ENCODE assay signal across 8 mouse cellular contexts in genomic region chr8:114773461-114774414, GRCm38 (mm10).
DNase-seq lines count a peak whose midpoint lies in the region; ATAC-seq lines count a peak whose summit lies in the region.

No protein-coding gene starts in this region.

- H3K9me3 ChIP-seq in forebrain, embryonic 16.5 days (ENCODE audit: control insufficient read depth, low read length): no peaks in the 10 kb centered on the region

- no peaks in the 10 kb centered on the region for H3K36me3 ChIP-seq in forebrain, embryonic 16.5 days (ENCODE audit: control insufficient read depth, insufficient read depth)

- DNase-seq in urinary bladder, postnatal 10 days (ENCODE audit: low spot score): peak; percentile 45
- no peak for DNase-seq in urinary bladder, adult 2 months (ENCODE audit: low spot score)
- DNase-seq in heart, postnatal 25 days (ENCODE audit: low spot score): peak; percentile 55
- peak; percentile 40 to 63 for DNase-seq in layer of hippocampus, postnatal 14 days (ENCODE audit: low spot score in 2 of 2)
- DNase-seq in lung, postnatal 25 days (ENCODE audit: low spot score): peak; percentile 69
- DNase-seq in urinary bladder, postnatal 25 days (ENCODE audit: low spot score): peak; percentile 43
- no peak for DNase-seq in thymus, postnatal 36 days

- intact Hi-C loops in heart, postnatal 25 days (cut with DNase I): loop anchor here (10.0 kb wide), 1 partner anchor 319 kb away; no protein-coding TSS in a partner anchor

- H3K4me1 ChIP-seq in forebrain, embryonic 16.5 days (replicated peaks; ENCODE audit: control insufficient read depth, insufficient read depth, low read length): peaks cover 20% of the 10 kb centered on the region

- peak overlapping the region; percentile 30 for H3K4me2 ChIP-seq in forebrain, embryonic 16.5 days (ENCODE audit: low read length)

- H3K4me3 ChIP-seq in forebrain, embryonic 16.5 days (replicated peaks; ENCODE audit: low read length): no peak overlapping the region

- no peak overlapping the region for H3K27ac ChIP-seq in forebrain, embryonic 16.5 days (ENCODE audit: low read length)

- peak; percentile 85 for ATAC-seq in forebrain, embryonic 16.5 days

- H3K27me3 ChIP-seq in forebrain, embryonic 16.5 days (replicated peaks; ENCODE audit: control insufficient read depth, insufficient read depth, low read length): peaks cover 9% of the 10 kb centered on the region; the same call in 1 of the 2 replicates

- H3K9ac ChIP-seq in forebrain, embryonic 16.5 days (replicated peaks; ENCODE audit: low read depth, low read length): no peak overlapping the region

- 19% methylated on average over 23 of the region's 23 CpGs for WGBS in forebrain, embryonic 16.5 days

Comparison
In these comparisons a context has a peak if more than half of its experiments do, and no peak if none do; other contexts are left out.
1. DNase-seq: peak in urinary bladder, postnatal 10 days (single experiment), heart, postnatal 25 days (single experiment), layer of hippocampus, postnatal 14 days (2 of 2), lung, postnatal 25 days (single experiment) and urinary bladder, postnatal 25 days (single experiment); none in urinary bladder, adult 2 months (single experiment) and thymus, postnatal 36 days (0 of 2).